Mouse (Mus musculus): ENCODE measurements around the gene Bak1. TPM values are rescaled to one million over a fixed set of nuclear protein-coding genes. Genes with fewer than 3 reads are reported as not detected.
A peak's percentile ranks its signal among the peaks of the same experiment; 100 is the strongest.

The Bak1 gene
- 10 to 100 TPM; 15.0 to 16.9 TPM for total RNA-seq (2021)
- polyA plus RNA-seq (2012; rRNA removed) = 35.0 and 35.9 TPM in 2 replicates
- long read RNA-seq, partial matches to known transcripts = 0 of 4 reads
- long read RNA-seq, other reads (novel, unspliced or antisense) = 4 of 4 reads

DNA sequence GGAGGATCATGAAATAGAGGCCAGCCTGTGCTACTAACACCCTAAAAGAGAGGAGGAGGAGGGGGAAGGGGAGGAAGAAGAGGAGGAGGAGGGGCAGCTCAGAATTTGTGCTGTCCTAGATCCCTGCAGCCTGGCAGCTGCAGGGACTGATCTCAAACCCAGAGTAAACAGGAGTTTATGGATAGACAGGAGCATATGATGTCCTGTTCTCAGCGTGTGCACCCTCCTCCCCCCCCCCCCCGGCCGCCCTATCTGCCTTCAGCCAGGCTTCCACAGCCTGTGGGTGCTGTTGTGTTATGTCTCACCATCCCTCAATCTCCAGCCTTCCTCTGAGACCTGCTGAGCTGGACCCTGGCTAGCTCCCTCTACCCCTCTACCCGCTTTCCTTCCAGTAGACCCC, at the start of gene Bak1:
Gene Bak1, minus strand, starts transcription at position 101 of the 400 bp plus-strand sequence.
- DNase-seq = no peak
- Histone ChIP-seq H3K4me1 (ENCODE audit: control insufficient read depth, insufficient read depth, low read length) (peaks cover 4% of the 10 kb centered on the region), H3K79me2 (replicated peaks; ENCODE audit: control insufficient read depth, insufficient read depth, low read length) (no peaks in the 10 kb centered on the region), H3K9ac (ENCODE audit: low read depth, low read length) (peak within 1 kb of the TSS; percentile 95), H3K27ac (peak within 1 kb of the TSS; percentile 87), H3K4me3 (peak within 1 kb of the TSS; percentile 73), H3K27me3 (ENCODE audit: control insufficient read depth, insufficient read depth, low read length) (no peaks in the 10 kb centered on the region), H3K36me3 (ENCODE audit: control insufficient read depth, insufficient read depth, low read length) (no peaks in the 10 kb centered on the region)
- 57% methylated on average over 2 of the region's 4 CpGs for WGBS
- intact Hi-C loops (cut with DNase I) = loop anchor here (2.0 to 5.0 kb wide), 2 partner anchors 97 to 112 kb away; partner anchors contain the start of genes Kifc5b and Phf1
- TF ChIP-seq POLR2A (IDR thresholded peaks at IDR 0.05; ENCODE audit: insufficient read depth, low read depth, low read length) (no peak), CTCF (IDR thresholded peaks at IDR 0.05) (no peak), EP300 (IDR thresholded peaks at IDR 0.05; ENCODE audit: insufficient read depth, low read depth, low read length) (no peak)

DNA sequence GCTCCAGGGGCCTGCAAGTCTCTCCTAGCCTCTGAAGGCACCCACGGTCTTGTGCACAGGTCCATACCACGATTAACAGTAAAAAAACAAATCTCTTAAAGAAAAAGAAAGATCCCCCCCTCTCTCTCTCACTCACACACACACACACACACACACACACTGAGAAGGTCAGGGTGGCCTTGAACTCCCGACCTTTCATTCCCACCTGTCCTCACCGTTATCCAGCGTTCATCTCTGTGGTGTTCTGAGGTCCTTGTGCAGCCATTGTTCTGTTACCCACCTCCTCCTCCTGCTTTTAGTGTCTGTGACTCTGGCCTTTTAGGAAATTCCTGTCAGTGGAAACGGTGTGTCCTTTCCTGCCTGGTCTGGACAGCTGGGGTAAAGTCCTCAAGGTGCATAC, 49.7 kb upstream of the Bak1 start:
- no peak for TF ChIP-seq EP300 (IDR thresholded peaks at IDR 0.05; ENCODE audit: insufficient read depth, low read depth, low read length)
- no peak for TF ChIP-seq POLR2A (IDR thresholded peaks at IDR 0.05; ENCODE audit: insufficient read depth, low read depth, low read length)
- TF ChIP-seq CTCF (IDR thresholded peaks at IDR 0.05) = no peak
- H3K9ac ChIP-seq (ENCODE audit: low read depth, low read length) = no peak overlapping the region
- peaks cover 3% of the 10 kb centered on the region for H3K4me1 ChIP-seq (ENCODE audit: control insufficient read depth, insufficient read depth, low read length)
- H3K27me3 ChIP-seq (ENCODE audit: control insufficient read depth, insufficient read depth, low read length) = no peaks in the 10 kb centered on the region
- no peak overlapping the region for H3K4me3 ChIP-seq
- no peak for DNase-seq
- no peaks in the 10 kb centered on the region for H3K36me3 ChIP-seq (ENCODE audit: control insufficient read depth, insufficient read depth, low read length)
- WGBS = 67% methylated on average over 6 of the region's 6 CpGs
- intact Hi-C loops (cut with DNase I) = no loop called here
- H3K79me2 ChIP-seq (replicated peaks; ENCODE audit: control insufficient read depth, insufficient read depth, low read length) = no peaks in the 10 kb centered on the region
- no peak overlapping the region for H3K27ac ChIP-seq

DNA sequence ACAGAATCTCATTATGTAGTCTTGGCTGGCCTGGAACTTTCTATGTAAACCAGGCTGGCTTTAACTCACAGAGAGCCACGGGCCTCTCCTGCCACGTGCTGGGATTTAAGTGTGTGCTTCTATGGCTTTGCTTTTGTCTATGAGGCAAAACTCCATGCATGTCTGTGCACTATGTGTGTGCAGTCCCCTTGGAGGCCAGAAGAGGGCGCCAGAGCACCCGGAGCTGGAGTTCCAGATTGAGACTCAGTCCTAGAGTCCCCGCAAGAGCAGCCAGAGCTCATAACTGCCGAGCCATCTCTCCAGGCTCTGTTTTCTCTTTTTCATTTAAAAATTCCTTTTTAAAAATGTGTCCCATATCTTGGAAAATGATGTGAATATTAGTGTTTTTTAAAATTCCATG, 49.1 kb upstream of the Bak1 start:
- 80% methylated on average over 6 of the region's 6 CpGs for WGBS
- TF ChIP-seq CTCF (IDR thresholded peaks at IDR 0.05) (peak; percentile 59), EP300 (IDR thresholded peaks at IDR 0.05; ENCODE audit: insufficient read depth, low read depth, low read length) (no peak)
- no peaks in the 10 kb centered on the region for H3K79me2 ChIP-seq (replicated peaks; ENCODE audit: control insufficient read depth, insufficient read depth, low read length)
- H3K27me3 ChIP-seq (ENCODE audit: control insufficient read depth, insufficient read depth, low read length) = no peaks in the 10 kb centered on the region
- no peak overlapping the region for H3K9ac ChIP-seq (ENCODE audit: low read depth, low read length)
- H3K4me1 ChIP-seq (ENCODE audit: control insufficient read depth, insufficient read depth, low read length) = peaks cover 3% of the 10 kb centered on the region
- intact Hi-C loops (cut with DNase I) = no loop called here
- no peak overlapping the region for H3K27ac ChIP-seq
- no peak overlapping the region for H3K4me3 ChIP-seq
- no peak for DNase-seq
- no peaks in the 10 kb centered on the region for H3K36me3 ChIP-seq (ENCODE audit: control insufficient read depth, insufficient read depth, low read length)

DNA sequence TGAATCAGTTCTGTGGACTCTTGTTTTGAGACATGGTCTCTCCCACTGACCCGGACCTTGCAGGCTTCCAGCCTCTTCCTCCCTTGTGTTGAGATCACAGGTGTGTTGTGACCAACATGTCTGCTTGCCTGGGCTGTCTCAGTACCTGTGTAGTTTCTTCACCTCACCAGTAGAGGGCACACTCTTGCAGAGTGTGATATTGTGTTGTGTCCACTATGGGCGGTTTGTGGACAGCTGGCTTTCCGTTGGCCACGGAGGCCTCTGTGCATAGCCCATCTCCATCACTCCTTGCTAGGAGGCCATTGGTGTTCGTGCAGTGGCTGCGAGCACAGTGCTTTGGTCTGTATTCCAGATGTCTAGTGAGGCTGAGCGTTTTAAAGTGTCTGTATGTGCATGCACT, 48.3 kb upstream of the Bak1 start:
- Histone ChIP-seq H3K9ac (ENCODE audit: low read depth, low read length) (no peak overlapping the region), H3K27me3 (ENCODE audit: control insufficient read depth, insufficient read depth, low read length) (no peaks in the 10 kb centered on the region), H3K4me3 (no peak overlapping the region), H3K27ac (no peak overlapping the region), H3K36me3 (ENCODE audit: control insufficient read depth, insufficient read depth, low read length) (no peaks in the 10 kb centered on the region), H3K79me2 (replicated peaks; ENCODE audit: control insufficient read depth, insufficient read depth, low read length) (no peaks in the 10 kb centered on the region), H3K4me1 (ENCODE audit: control insufficient read depth, insufficient read depth, low read length) (peaks cover 3% of the 10 kb centered on the region)
- intact Hi-C loops (cut with DNase I) = no loop called here
- 95% methylated on average over 7 of the region's 7 CpGs for WGBS
- DNase-seq = no peak
- no peak for TF ChIP-seq EP300 (IDR thresholded peaks at IDR 0.05; ENCODE audit: insufficient read depth, low read depth, low read length)
- peak; percentile 32 for TF ChIP-seq CTCF (IDR thresholded peaks at IDR 0.05)
- TF ChIP-seq POLR2A (IDR thresholded peaks at IDR 0.05; ENCODE audit: insufficient read depth, low read depth, low read length) = no peak

DNA sequence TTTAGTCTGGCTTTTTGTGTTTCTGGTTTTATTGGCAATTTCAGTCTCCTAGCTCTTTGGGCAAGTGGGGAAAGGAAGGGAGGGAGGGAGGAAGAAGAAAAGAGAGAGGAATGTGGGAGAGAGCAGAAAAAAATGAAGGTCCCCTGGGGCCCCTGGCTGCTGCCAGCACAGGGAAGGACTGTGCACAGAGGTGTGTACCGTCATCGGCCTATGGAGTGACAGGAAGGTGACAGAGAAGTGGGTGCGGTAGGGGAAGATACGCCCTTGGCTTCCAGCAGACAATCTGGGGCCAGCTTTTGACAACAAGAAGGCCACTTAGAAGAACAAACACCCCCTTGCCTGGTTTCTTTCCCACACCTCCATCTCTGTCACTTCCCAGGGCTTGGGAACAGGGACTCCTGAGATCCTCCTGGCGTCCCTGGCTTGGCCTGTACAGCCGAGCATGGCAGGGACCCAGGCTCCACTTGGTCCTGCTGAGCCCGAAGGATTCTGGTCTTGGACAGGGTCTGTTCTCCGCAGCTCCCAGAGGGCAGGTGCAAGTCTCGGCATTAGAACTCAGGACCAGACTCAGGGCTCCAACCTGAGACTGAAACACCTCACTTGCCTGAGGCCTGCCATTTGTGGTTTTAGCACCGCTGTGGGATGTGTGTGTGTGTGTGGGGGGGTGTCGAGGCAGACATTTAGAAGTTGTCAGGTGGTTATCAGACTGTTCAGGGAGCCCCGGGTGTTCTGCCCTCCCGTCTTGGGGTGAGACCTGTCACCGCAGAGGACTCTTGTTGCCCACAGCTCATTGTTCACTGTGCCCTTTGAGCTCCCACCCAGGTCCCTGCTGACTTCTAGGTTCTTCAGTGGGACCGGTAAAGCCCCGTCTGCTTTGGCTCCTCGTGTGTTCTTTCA, 46.3 kb upstream of the Bak1 start:
- TF ChIP-seq POLR2A (IDR thresholded peaks at IDR 0.05; ENCODE audit: insufficient read depth, low read depth, low read length) = no peak
- H3K27ac ChIP-seq = no peak overlapping the region
- H3K4me3 ChIP-seq = no peak overlapping the region
- no peaks in the 10 kb centered on the region for H3K27me3 ChIP-seq (ENCODE audit: control insufficient read depth, insufficient read depth, low read length)
- no peaks in the 10 kb centered on the region for H3K79me2 ChIP-seq (replicated peaks; ENCODE audit: control insufficient read depth, insufficient read depth, low read length)
- intact Hi-C loops (cut with DNase I) = no loop called here
- no peak overlapping the region for H3K9ac ChIP-seq (ENCODE audit: low read depth, low read length)
- no peaks in the 10 kb centered on the region for H3K36me3 ChIP-seq (ENCODE audit: control insufficient read depth, insufficient read depth, low read length)
- H3K4me1 ChIP-seq (ENCODE audit: control insufficient read depth, insufficient read depth, low read length) = no peaks in the 10 kb centered on the region; the same call in 1 of the 2 replicates
- DNase-seq = no peak
- 65% methylated on average over 17 of the region's 17 CpGs for WGBS

DNA sequence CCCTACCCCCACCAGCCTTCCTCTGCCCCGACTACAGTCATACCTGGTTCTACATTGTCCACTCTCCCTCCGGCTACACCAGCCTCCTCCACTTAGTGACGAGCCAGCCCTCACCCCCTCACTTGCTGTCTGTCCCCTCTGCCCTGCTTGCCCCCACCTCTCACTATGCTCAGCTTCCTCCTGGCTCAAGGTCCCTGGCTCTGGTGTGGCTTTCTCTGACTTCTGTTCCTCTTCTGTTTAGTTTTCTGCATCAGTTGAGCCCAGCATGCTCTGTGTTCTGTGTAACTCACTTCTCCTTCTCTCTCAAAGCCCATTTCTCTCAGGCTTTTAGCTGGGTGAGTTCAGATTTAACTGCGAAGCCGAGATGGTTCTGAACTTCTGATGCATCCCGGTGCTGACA, 45.4 kb upstream of the Bak1 start:
- TF ChIP-seq EP300 (IDR thresholded peaks at IDR 0.05; ENCODE audit: insufficient read depth, low read depth, low read length) = no peak
- TF ChIP-seq POLR2A (IDR thresholded peaks at IDR 0.05; ENCODE audit: insufficient read depth, low read depth, low read length) = no peak
- TF ChIP-seq CTCF (IDR thresholded peaks at IDR 0.05) = no peak
- Histone ChIP-seq H3K4me1 (ENCODE audit: control insufficient read depth, insufficient read depth, low read length) (no peaks in the 10 kb centered on the region; the same call in 1 of the 2 replicates), H3K36me3 (ENCODE audit: control insufficient read depth, insufficient read depth, low read length) (no peaks in the 10 kb centered on the region), H3K9ac (ENCODE audit: low read depth, low read length) (no peak overlapping the region), H3K27ac (no peak overlapping the region), H3K27me3 (ENCODE audit: control insufficient read depth, insufficient read depth, low read length) (no peaks in the 10 kb centered on the region), H3K79me2 (replicated peaks; ENCODE audit: control insufficient read depth, insufficient read depth, low read length) (no peaks in the 10 kb centered on the region), H3K4me3 (no peak overlapping the region)
- intact Hi-C loops (cut with DNase I) = no loop called here
- no peak for DNase-seq
- 65% methylated on average over 6 of the region's 6 CpGs for WGBS

Data from heart, adult 2 months (tissue).